Mouse (Mus musculus) hindbrain, embryonic 15.5 days (tissue): ENCODE data around the gene Car6. TPM values are rescaled to one million over a fixed set of nuclear protein-coding genes. Genes with fewer than 3 reads are reported as not detected.
A peak's percentile ranks its signal among the peaks of the same experiment; 100 is the strongest.

Experiments used
- ATAC-seq: fragments of 200-750 bp; cut with Nextera tagmentation; 2 replicates; pipeline ENCODE4 v1.8.0; 2017; ENCODE audit warnings: low read depth, moderate number of reproducible peaks, moderate TSS enrichment; ENCODE audit not compliant: low FRiP score
- H3K27ac ChIP-seq: fragments of 300-500 bp; sonication (generic); replicated peaks from 2 replicates; pipeline ENCODE4 v1.5.1; 2015; ENCODE audit warnings: mild to moderate bottlenecking, inconsistent platforms
- H3K27me3 ChIP-seq: fragments of 300-500 bp; sonication (generic); 2 replicates; pipeline ENCODE4 v1.6.1; 2015; ENCODE audit warnings: control low read depth, inconsistent platforms
- H3K36me3 ChIP-seq: fragments of 300-500 bp; sonication (generic); 2 replicates; pipeline ENCODE4 v1.6.1; 2015; ENCODE audit warnings: control low read depth, inconsistent platforms
- H3K4me1 ChIP-seq: fragments of 300-500 bp; sonication (generic); replicated peaks from 2 replicates; pipeline ENCODE4 v1.6.1; 2015; ENCODE audit warnings: control low read depth, inconsistent platforms
- H3K4me2 ChIP-seq: fragments of 300-500 bp; sonication (generic); 2 replicates; pipeline ENCODE4 v1.6.1; 2015; ENCODE audit warnings: moderate library complexity, mild to moderate bottlenecking, inconsistent platforms
- H3K4me3 ChIP-seq: fragments of 300-500 bp; sonication (generic); 2 replicates; pipeline ENCODE4 v1.5.1; 2015; ENCODE audit warnings: mild to moderate bottlenecking, inconsistent platforms
- H3K9ac ChIP-seq: fragments of 300-500 bp; sonication (generic); 2 replicates; pipeline ENCODE4 v1.6.1; 2015; ENCODE audit warnings: inconsistent platforms
- H3K9me3 ChIP-seq: fragments of 300-500 bp; sonication (generic); 2 replicates; pipeline ENCODE4 v1.6.1; 2016; ENCODE audit warnings: control low read depth, inconsistent platforms
- whole genome bisulfite sequencing: fragments of 180-500 bp; shearing (Covaris S2); methylation state at CpG from one replicate; pipeline ENCODE4 v1.1.7; 2015; 5-methylcytosine and 5-hydroxymethylcytosine counted together
- polyA plus RNA-seq: library from polyadenylated mRNA; unstranded; fragments of >200 nt; fragmentation: Nextera tagmentation; extraction: Ambion mirVana; gene quantifications from 2 replicates; pipeline ENCODE4 v1.2.1, GENCODE M21; 2015

The Car6 gene
- polyA plus RNA-seq, 1 experiment from 2014 or later: not detected

GRCm38 (mm10) chr4:150211930-150212552, 10.9 kb upstream of the Car6 start:
- Histone ChIP-seq H3K27me3 (no peaks in the 10 kb centered on the region), H3K4me1 (peaks cover 4% of the 10 kb centered on the region; the same call in 1 of the 2 replicates), H3K9ac (no peak overlapping the region), H3K4me2 (peak overlapping the region; percentile 56), H3K9me3 (no peaks in the 10 kb centered on the region), H3K4me3 (0 out of 2 replicates have a peak overlapping the region, but pooled peaks have one; percentile 29), H3K36me3 (no peaks in the 10 kb centered on the region), H3K27ac (no peak overlapping the region)
- whole genome bisulfite sequencing: 52% methylated on average over 10 of the region's 10 CpGs
- ATAC-seq: no peak

- no peaks in the 10 kb centered on the region for H3K9me3 ChIP-seq
- WGBS: 75% methylated on average over 8 of the region's 8 CpGs
- no peaks in the 10 kb centered on the region for H3K27me3 ChIP-seq
- H3K4me3 ChIP-seq: no peak overlapping the region
- H3K36me3 ChIP-seq: no peaks in the 10 kb centered on the region
- no peak for ATAC-seq
- H3K4me1 ChIP-seq: peaks cover 4% of the 10 kb centered on the region; the same call in 1 of the 2 replicates
- no peak overlapping the region for H3K27ac ChIP-seq
- H3K9ac ChIP-seq: no peak overlapping the region
- H3K4me2 ChIP-seq: no peak overlapping the region
Observed at GRCm38 (mm10) chr4:150210306-150210705, 9.2 kb upstream of the Car6 start.

DNA sequence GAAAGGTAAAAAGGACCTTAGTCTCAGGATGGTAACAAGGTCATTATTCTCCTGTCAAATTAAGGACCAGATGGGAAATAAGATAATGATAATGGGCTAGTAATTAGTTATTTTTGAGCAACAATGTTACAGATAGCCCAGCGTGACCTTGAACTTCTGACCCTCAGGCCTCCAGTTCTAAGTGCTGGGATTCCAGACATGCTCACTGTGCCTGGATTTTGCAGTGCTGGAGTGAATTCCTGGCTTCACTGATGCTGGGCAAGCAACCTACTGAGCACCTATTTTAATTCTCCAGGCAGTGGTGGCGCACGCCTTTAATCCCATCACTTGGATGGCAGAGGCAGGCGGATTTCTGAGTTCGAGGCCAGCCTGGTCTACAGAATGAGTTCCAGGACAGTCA, 8.6 kb upstream of the Car6 start:
- ATAC-seq: no peak
- peaks cover 4% of the 10 kb centered on the region; the same call in 1 of the 2 replicates for H3K4me1 ChIP-seq
- H3K4me3 ChIP-seq: no peak overlapping the region
- H3K27me3 ChIP-seq: no peaks in the 10 kb centered on the region
- H3K9ac ChIP-seq: no peak overlapping the region
- H3K36me3 ChIP-seq: no peaks in the 10 kb centered on the region
- no peaks in the 10 kb centered on the region for H3K9me3 ChIP-seq
- H3K4me2 ChIP-seq: no peak overlapping the region
- no peak overlapping the region for H3K27ac ChIP-seq
- WGBS: 96% methylated on average over 5 of the region's 5 CpGs

GRCm38 (mm10) chr4:150204877-150205276, 3.7 kb upstream of the Car6 start:
- no peak overlapping the region for H3K27ac ChIP-seq
- H3K4me3 ChIP-seq: no peak overlapping the region
- no peaks in the 10 kb centered on the region for H3K27me3 ChIP-seq
- WGBS: 87% methylated on average over 3 of the region's 3 CpGs
- ATAC-seq: no peak
- H3K4me2 ChIP-seq: no peak overlapping the region
- no peak overlapping the region for H3K9ac ChIP-seq
- H3K9me3 ChIP-seq: no peaks in the 10 kb centered on the region
- no peaks in the 10 kb centered on the region for H3K4me1 ChIP-seq
- no peaks in the 10 kb centered on the region for H3K36me3 ChIP-seq

DNA sequence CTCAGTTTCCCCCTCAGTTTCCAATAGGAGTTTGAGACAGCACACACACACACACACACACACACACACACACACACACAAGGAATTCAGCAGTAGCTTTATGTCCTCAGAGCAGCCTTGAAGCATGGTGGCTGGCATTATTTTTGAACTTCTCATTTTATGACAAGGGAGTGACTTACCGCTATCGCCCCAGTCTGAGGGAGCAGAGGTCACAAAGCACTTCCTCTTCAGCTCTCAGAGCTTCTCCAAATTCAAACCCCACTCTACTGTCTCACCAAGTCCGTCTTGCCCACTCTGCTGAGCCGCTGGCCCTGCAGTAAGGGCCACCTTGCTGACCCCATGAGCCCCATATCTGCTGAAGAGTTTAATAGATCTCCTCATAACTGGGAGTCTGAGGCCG, 1.6 kb upstream of the Car6 start:
- no peak for ATAC-seq
- no peaks in the 10 kb centered on the region for H3K36me3 ChIP-seq
- WGBS: 92% methylated on average over 5 of the region's 5 CpGs

GRCm38 (mm10) chr4:150198268-150198667, 2.9 kb downstream of the Car6 start:
- 78% methylated on average over 9 of the region's 9 CpGs for WGBS
- no peak overlapping the region for H3K27ac ChIP-seq
- no peaks in the 10 kb centered on the region for H3K27me3 ChIP-seq
- no peak overlapping the region for H3K4me3 ChIP-seq
- no peak for ATAC-seq
- H3K9ac ChIP-seq: no peak overlapping the region
- H3K4me2 ChIP-seq: no peak overlapping the region
- H3K9me3 ChIP-seq: no peaks in the 10 kb centered on the region
- H3K4me1 ChIP-seq: no peaks in the 10 kb centered on the region
- H3K36me3 ChIP-seq: no peaks in the 10 kb centered on the region

More for the DNA sequence above, 1.6 kb upstream of the Car6 start:
- H3K4me2 ChIP-seq: no peak overlapping the region
- H3K27ac ChIP-seq: no peak overlapping the region
- no peak overlapping the region for H3K9ac ChIP-seq
- H3K4me1 ChIP-seq: no peaks in the 10 kb centered on the region
- no peak overlapping the region for H3K4me3 ChIP-seq
- H3K9me3 ChIP-seq: no peaks in the 10 kb centered on the region
- no peaks in the 10 kb centered on the region for H3K27me3 ChIP-seq

- no peak overlapping the region for H3K9ac ChIP-seq
- ATAC-seq: no peak
- no peaks in the 10 kb centered on the region for H3K36me3 ChIP-seq
- H3K4me3 ChIP-seq: no peak overlapping the region
- no peak overlapping the region for H3K27ac ChIP-seq
- no peak overlapping the region for H3K4me2 ChIP-seq
- H3K4me1 ChIP-seq: no peaks in the 10 kb centered on the region
- no peaks in the 10 kb centered on the region for H3K9me3 ChIP-seq
- 50% methylated on average over 1 of the region's 1 CpGs for WGBS
- H3K27me3 ChIP-seq: no peaks in the 10 kb centered on the region
Observed at GRCm38 (mm10) chr4:150193915-150194314, 7.2 kb downstream of the Car6 start.

- H3K9me3 ChIP-seq: no peaks in the 10 kb centered on the region
- H3K27ac ChIP-seq: no peak overlapping the region
- H3K36me3 ChIP-seq: no peaks in the 10 kb centered on the region
- H3K4me1 ChIP-seq: no peaks in the 10 kb centered on the region
- H3K4me3 ChIP-seq: no peak overlapping the region
- ATAC-seq: no peak
- H3K4me2 ChIP-seq: no peak overlapping the region
- no peaks in the 10 kb centered on the region for H3K27me3 ChIP-seq
- WGBS: 84% methylated on average over 6 of the region's 6 CpGs
- H3K9ac ChIP-seq: no peak overlapping the region
Observed at GRCm38 (mm10) chr4:150192199-150192598, 8.9 kb downstream of the Car6 start.

- no peak overlapping the region for H3K9ac ChIP-seq
- no peaks in the 10 kb centered on the region for H3K27me3 ChIP-seq
- no peaks in the 10 kb centered on the region for H3K9me3 ChIP-seq
- H3K4me1 ChIP-seq: no peaks in the 10 kb centered on the region
- H3K36me3 ChIP-seq: no peaks in the 10 kb centered on the region
- 51% methylated on average over 11 of the region's 11 CpGs for WGBS
- no peak for ATAC-seq
- H3K27ac ChIP-seq: no peak overlapping the region
- no peak overlapping the region for H3K4me3 ChIP-seq
- no peak overlapping the region for H3K4me2 ChIP-seq
Observed at GRCm38 (mm10) chr4:150188236-150188635, 12.9 kb downstream of the Car6 start.

DNA sequence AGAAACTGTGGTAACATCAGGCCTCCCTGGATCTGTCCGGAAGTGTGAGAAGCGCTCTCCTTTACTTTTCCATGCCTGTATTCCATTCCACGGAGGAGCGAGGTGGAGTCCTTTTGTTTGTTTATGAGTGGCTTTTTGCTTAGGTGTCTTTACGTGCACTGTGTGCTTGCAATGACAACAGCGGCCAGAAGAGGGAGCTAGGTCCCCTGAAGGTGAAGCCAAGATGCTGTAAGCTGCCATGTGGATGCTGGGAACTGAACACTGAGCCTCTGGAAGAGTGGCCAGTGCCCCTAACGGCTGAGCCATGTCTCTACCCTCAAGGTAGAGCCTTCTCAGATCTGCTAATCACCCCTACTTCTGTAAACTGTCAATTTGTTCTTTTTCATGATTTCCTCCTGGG, 19.8 kb downstream of the Car6 start:
- ATAC-seq: no peak
- 87% methylated on average over 7 of the region's 7 CpGs for WGBS
- no peak overlapping the region for H3K27ac ChIP-seq
- no peaks in the 10 kb centered on the region for H3K27me3 ChIP-seq
- no peaks in the 10 kb centered on the region for H3K36me3 ChIP-seq
- no peak overlapping the region for H3K4me2 ChIP-seq
- H3K4me3 ChIP-seq: no peak overlapping the region
- no peaks in the 10 kb centered on the region for H3K9me3 ChIP-seq
- no peak overlapping the region for H3K9ac ChIP-seq
- 0 out of 2 replicates have a peak, but pooled peaks cover 3% of the 10 kb centered on the region for H3K4me1 ChIP-seq

DNA sequence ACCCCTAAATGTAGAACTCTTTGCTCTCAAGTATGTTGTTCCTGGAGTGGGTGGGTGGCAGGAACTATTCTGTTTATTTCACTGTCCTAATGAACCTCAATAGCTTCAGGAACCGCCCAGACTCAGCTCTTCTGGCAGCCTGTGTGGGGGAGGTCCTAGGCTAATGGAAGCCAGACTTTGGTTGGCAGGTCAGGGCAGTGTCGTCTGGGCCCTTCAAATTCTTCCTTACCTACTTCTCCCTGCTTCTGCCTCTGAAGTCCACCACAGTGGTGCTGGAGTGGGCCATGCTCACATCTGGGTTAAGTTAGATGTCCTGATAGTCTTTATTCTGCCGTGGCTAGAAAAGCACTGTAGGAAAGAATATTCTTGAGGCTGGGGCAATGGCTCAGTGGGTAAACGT, 23.0 kb downstream of the Car6 start:
- H3K4me1 ChIP-seq: 0 out of 2 replicates have a peak, but pooled peaks cover 3% of the 10 kb centered on the region
- H3K9ac ChIP-seq: no peak overlapping the region
- WGBS: 67% methylated on average over 4 of the region's 4 CpGs
- no peak for ATAC-seq
- H3K27ac ChIP-seq: no peak overlapping the region
- no peaks in the 10 kb centered on the region for H3K9me3 ChIP-seq
- H3K4me3 ChIP-seq: no peak overlapping the region
- H3K4me2 ChIP-seq: no peak overlapping the region
- H3K27me3 ChIP-seq: no peaks in the 10 kb centered on the region
- no peaks in the 10 kb centered on the region for H3K36me3 ChIP-seq

GRCm38 (mm10) chr4:150177122-150177521, 24.0 kb downstream of the Car6 start:
- H3K4me3 ChIP-seq: no peak overlapping the region
- ATAC-seq: no peak
- H3K9me3 ChIP-seq: no peaks in the 10 kb centered on the region
- H3K4me1 ChIP-seq: 0 out of 2 replicates have a peak, but pooled peaks cover 3% of the 10 kb centered on the region
- 79% methylated on average over 8 of the region's 8 CpGs for WGBS
- H3K36me3 ChIP-seq: no peaks in the 10 kb centered on the region
- H3K27me3 ChIP-seq: no peaks in the 10 kb centered on the region
- H3K27ac ChIP-seq: no peak overlapping the region
- no peak overlapping the region for H3K4me2 ChIP-seq
- H3K9ac ChIP-seq: no peak overlapping the region

DNA sequence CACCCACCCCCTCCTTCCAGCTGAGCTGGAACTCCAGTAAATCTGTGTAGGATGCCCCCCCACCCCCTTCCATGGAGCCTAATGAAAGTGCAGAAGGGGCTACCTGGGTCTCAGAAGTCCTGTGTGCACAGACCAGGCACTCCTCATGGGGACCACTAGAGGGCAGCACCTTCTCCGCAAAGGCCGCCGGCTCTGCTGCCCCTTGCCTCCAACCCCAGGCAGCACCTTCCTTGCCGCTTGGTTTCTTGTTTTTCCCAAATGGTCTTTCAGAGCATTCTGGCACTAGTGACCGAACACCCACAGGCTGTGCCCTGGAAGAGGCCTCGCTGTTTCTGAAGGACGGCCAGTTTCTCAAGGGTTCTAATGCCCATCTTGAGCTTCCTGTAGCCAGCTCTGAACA, 24.6 kb downstream of the Car6 start:
- Histone ChIP-seq H3K4me1 (0 out of 2 replicates have a peak, but pooled peaks cover 3% of the 10 kb centered on the region), H3K4me2 (0 out of 2 replicates have a peak overlapping the region, but pooled peaks have one; percentile 18), H3K27ac (no peak overlapping the region), H3K36me3 (no peaks in the 10 kb centered on the region), H3K4me3 (no peak overlapping the region), H3K27me3 (no peaks in the 10 kb centered on the region), H3K9me3 (no peaks in the 10 kb centered on the region), H3K9ac (no peak overlapping the region)
- 8% methylated on average over 7 of the region's 7 CpGs for WGBS
- ATAC-seq: no peak
